Mouse (Mus musculus) liver, embryonic 14.5 days (tissue): ENCODE measurements around the gene Aasdh. TPM values are rescaled to one million over a fixed set of nuclear protein-coding genes. Genes with fewer than 3 reads are reported as not detected.

Source experiments
- ATAC-seq: fragments of 200-750 bp; cut with Nextera tagmentation; 2 replicates; pipeline ENCODE4 v1.8.0; 2017; ENCODE audit warnings: moderate number of reproducible peaks, mild to moderate bottlenecking, moderate library complexity; ENCODE audit not compliant: insufficient read depth
- DNase-seq, 3 experiments: peaks; one replicate each; pipeline ENCODE4 v3.0.0-alpha.2; 2012 to 2013; ENCODE audit warnings: low read depth in 3 of 3, low spot score in 3 of 3
- H3K27ac ChIP-seq: fragments of 300-500 bp; sonication (generic); 2 replicates; pipeline ENCODE4 v1.5.1; 2014; ENCODE audit warnings: moderate library complexity, mild to moderate bottlenecking, control low read depth, inconsistent platforms
- H3K27me3 ChIP-seq: fragments of 300-500 bp; sonication (generic); 2 replicates; pipeline ENCODE4 v1.6.1; 2014; ENCODE audit warnings: mild to moderate bottlenecking, low read length, moderate library complexity; ENCODE audit not compliant: control insufficient read depth, insufficient read depth
- H3K36me3 ChIP-seq: fragments of 300-500 bp; sonication (generic); replicated peaks from 2 replicates; pipeline ENCODE4 v1.6.1; 2014; ENCODE audit warnings: low read depth; ENCODE audit not compliant: control insufficient read depth, insufficient read depth
- H3K4me1 ChIP-seq, 2 experiments: fragments of 200-500 bp in 1 of 2; fragments of 300-500 bp in 1 of 2; sonication (generic) in 1 of 2; replicated peaks; 2 replicates each; pipeline ENCODE4 v1.6.1; 2012 to 2014; ENCODE audit warnings: antibody characterized with exemption in 1 of 2, inconsistent platforms in 1 of 2, low read length in 1 of 2; ENCODE audit not compliant: control insufficient read depth in 2 of 2, insufficient read depth in 2 of 2
- H3K4me2 ChIP-seq: fragments of 300-500 bp; sonication (generic); 2 replicates; pipeline ENCODE4 v1.6.1; 2014; ENCODE audit warnings: low read depth, mild to moderate bottlenecking, control low read depth, moderate library complexity
- H3K4me3 ChIP-seq, 2 experiments: fragments of 200-500 bp in 1 of 2; fragments of 300-500 bp in 1 of 2; sonication (generic) in 1 of 2; 2 replicates each; pipeline ENCODE4 v1.5.1; 2012 to 2014; ENCODE audit warnings: low read depth in 2 of 2, low read length in 2 of 2, mild to moderate bottlenecking in 2 of 2, control low read depth in 1 of 2, inconsistent platforms in 1 of 2, moderate library complexity in 1 of 2; ENCODE audit not compliant: insufficient read depth in 1 of 2
- H3K9ac ChIP-seq: fragments of 300-500 bp; sonication (generic); replicated peaks from 2 replicates; pipeline ENCODE4 v1.6.1; 2014; ENCODE audit warnings: mild to moderate bottlenecking, control low read depth, moderate library complexity
- H3K9me3 ChIP-seq: fragments of 300-500 bp; sonication (generic); 2 replicates; pipeline ENCODE4 v1.6.1; 2016; ENCODE audit warnings: low read length, mixed read lengths; ENCODE audit not compliant: control insufficient read depth
- CTCF ChIP-seq: IDR thresholded peaks from 2 replicates; pipeline ENCODE4 v1.5.1; 2016; ENCODE audit warnings: antibody characterized with exemption, low read depth, control low read depth
- EP300 ChIP-seq: IDR thresholded peaks from 2 replicates; pipeline ENCODE4 v1.6.1; 2016; ENCODE audit warnings: antibody characterized with exemption, low read depth
- WGBS: fragments of 180-500 bp; shearing (Covaris S2); extraction: QIAGEN DNeasy Blood & Tissue Kit; methylation state at CpG from one replicate; pipeline ENCODE4 v1.1.7; 2014; ENCODE audit not compliant: insufficient replicate concordance; 5-methylcytosine and 5-hydroxymethylcytosine counted together
- polyA plus RNA-seq, 2 experiments: library from polyadenylated mRNA; depleted of rRNA in 1 of 2; stranded (reverse) in 1 of 2; unstranded in 1 of 2; fragments of >200 nt; fragmentation: Nextera tagmentation in 1 of 2; extraction: Ambion mirVana in 1 of 2; gene quantifications; 2 replicates each; pipeline versions ENCODE4 v1.2.1 to v1.2.3; 2012 to 2014

The Aasdh gene
- polyA plus RNA-seq, 2 experiments = 5.2 to 6.7 TPM

DNA sequence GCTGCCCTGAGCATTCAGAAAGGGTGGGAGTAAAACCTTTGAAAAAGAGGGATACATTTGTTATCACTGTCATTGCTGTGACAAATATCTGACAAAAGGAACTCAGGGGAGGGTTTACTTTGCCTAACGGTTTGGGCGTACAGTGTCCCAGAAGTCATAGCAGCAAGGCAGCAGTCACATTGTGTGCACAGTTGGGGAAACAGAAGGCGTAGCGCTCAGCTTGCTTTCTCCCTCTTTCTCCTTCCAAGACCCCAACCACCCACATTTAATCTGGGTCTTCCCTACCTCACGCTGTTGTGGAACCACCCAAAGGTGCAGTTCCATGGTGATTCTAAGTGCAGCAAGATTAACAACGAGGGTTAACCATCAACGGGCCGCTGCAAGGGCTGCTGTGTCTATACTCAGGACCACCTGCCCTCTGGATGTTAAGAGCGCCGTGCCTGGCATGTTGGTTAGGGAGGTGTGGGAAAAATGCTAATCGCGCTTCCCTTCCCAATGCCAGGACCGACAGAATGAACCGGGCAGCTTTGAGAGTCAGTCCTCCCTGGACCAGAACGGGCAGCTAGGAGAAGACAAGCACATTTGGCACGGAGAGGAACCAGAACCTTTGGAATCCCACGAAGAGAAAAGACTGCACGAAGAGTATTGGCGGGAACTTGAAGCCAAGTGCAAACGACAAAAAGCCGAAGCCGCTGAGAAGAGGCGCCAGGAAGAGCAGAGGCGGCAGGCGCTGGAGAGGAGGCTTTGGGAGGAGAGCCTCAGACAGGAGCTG is 49.3 kb downstream of the Aasdh start:
- H3K9ac ChIP-seq = no peak overlapping the region
- peaks cover 32% of the 10 kb centered on the region for H3K27me3 ChIP-seq
- TF ChIP-seq EP300 (no peak), CTCF (no peak)
- no peak for DNase-seq
- no peaks in the 10 kb centered on the region for H3K4me1 ChIP-seq
- ATAC-seq = no peak
- H3K36me3 ChIP-seq = no peaks in the 10 kb centered on the region
- H3K27ac ChIP-seq = no peak overlapping the region
- WGBS = 36% methylated on average over 25 of the region's 25 CpGs
- no peak overlapping the region for H3K4me2 ChIP-seq
- no peaks in the 10 kb centered on the region for H3K9me3 ChIP-seq
- H3K4me3 ChIP-seq = no peak overlapping the region

GRCm38 (mm10) chr5:76853549-76853948 is 51.8 kb downstream of the Aasdh start:
- Histone ChIP-seq H3K27me3 (peaks cover 31% of the 10 kb centered on the region), H3K4me3 (no peak overlapping the region), H3K4me2 (no peak overlapping the region), H3K9ac (no peak overlapping the region), H3K27ac (no peak overlapping the region), H3K4me1 (no peaks in the 10 kb centered on the region), H3K36me3 (no peaks in the 10 kb centered on the region), H3K9me3 (no peaks in the 10 kb centered on the region)
- DNase-seq = peak; percentile 49 to 50 (median 50)
- WGBS = 8% methylated on average over 10 of the region's 10 CpGs
- TF ChIP-seq EP300 = no peak
- peak; percentile 99 for TF ChIP-seq CTCF
- peak; percentile 61 for ATAC-seq

GRCm38 (mm10) chr5:76851316-76851715 is 54.0 kb downstream of the Aasdh start:
- no peaks in the 10 kb centered on the region for H3K36me3 ChIP-seq

DNA sequence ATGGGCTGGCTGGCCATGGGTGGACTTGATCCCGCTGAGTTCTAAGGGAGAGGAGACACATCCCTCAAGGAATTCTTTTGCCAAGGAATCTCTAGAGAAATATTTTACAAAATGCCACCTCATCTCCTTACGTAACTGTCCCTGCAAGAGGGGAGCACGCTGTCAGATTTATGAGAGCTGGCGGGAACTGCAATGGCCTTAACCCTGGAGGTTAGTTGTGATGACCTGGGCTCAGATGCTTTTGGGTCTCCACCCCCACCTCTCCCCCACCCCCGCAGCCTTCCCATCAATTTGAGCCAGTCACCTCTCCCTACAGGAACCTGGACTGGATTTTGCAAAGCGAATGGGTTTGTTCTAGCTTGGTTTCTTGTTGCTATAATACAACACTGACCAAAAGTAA is 58.2 kb downstream of the Aasdh start:
- no peaks in the 10 kb centered on the region for H3K27me3 ChIP-seq
- ATAC-seq = no peak
- no peak overlapping the region for H3K27ac ChIP-seq
- H3K36me3 ChIP-seq = no peaks in the 10 kb centered on the region
- H3K9me3 ChIP-seq = no peaks in the 10 kb centered on the region
- WGBS = 83% methylated on average over 6 of the region's 6 CpGs
- no peak overlapping the region for H3K4me2 ChIP-seq
- TF ChIP-seq CTCF = no peak
- TF ChIP-seq EP300 = no peak
- H3K4me3 ChIP-seq = no peak overlapping the region
- no peak overlapping the region for H3K9ac ChIP-seq
- DNase-seq = no peak
- H3K4me1 ChIP-seq = no peaks in the 10 kb centered on the region

More at GRCm38 (mm10) chr5:76851316-76851715, 54.0 kb downstream of the Aasdh start:
- no peak overlapping the region for H3K4me2 ChIP-seq
- H3K4me3 ChIP-seq = no peak overlapping the region
- H3K27me3 ChIP-seq = peaks cover 9% of the 10 kb centered on the region
- no peaks in the 10 kb centered on the region for H3K4me1 ChIP-seq
- H3K9ac ChIP-seq = no peak overlapping the region
- no peak for TF ChIP-seq EP300
- no peak for TF ChIP-seq CTCF
- 73% methylated on average over 4 of the region's 4 CpGs for WGBS
- DNase-seq = no peak
- H3K27ac ChIP-seq = no peak overlapping the region
- no peak for ATAC-seq
- no peaks in the 10 kb centered on the region for H3K9me3 ChIP-seq

GRCm38 (mm10) chr5:76844618-76845186 is 60.6 kb downstream of the Aasdh start:
- Histone ChIP-seq H3K4me1 (no peaks in the 10 kb centered on the region), H3K36me3 (no peaks in the 10 kb centered on the region), H3K9ac (no peak overlapping the region), H3K27ac (no peak overlapping the region), H3K27me3 (no peaks in the 10 kb centered on the region), H3K9me3 (no peaks in the 10 kb centered on the region), H3K4me2 (no peak overlapping the region), H3K4me3 (no peak overlapping the region)
- DNase-seq (no peak), ATAC-seq (no peak)
- TF ChIP-seq CTCF (no peak), EP300 (no peak)
- WGBS = 79% methylated on average over 14 of the region's 14 CpGs
